Mouse (Mus musculus) hindbrain, embryonic 16.5 days (tissue): ENCODE measurements around the gene Nat8l. TPM values are rescaled to one million over a fixed set of nuclear protein-coding genes. Genes with fewer than 3 reads are reported as not detected.
A peak's percentile ranks its signal among the peaks of the same experiment; 100 is the strongest.
"Not testable (repeated sequence)": the region's sequence is repeated elsewhere in the genome, so short reads cannot be mapped to it uniquely, and the experiment has no call there.

ENCODE experiments used
- ATAC-seq: fragments of 200-750 bp; cut with Nextera tagmentation; 2 replicates; pipeline ENCODE4 v1.8.0; 2017; ENCODE audit warnings: moderate TSS enrichment, moderate library complexity
- H3K27ac ChIP-seq: fragments of 300-500 bp; sonication (generic); 2 replicates; pipeline ENCODE4 v1.5.1; 2014; ENCODE audit warnings: low read depth, mild to moderate bottlenecking, control low read depth, low read length, moderate library complexity
- H3K27me3 ChIP-seq: fragments of 300-500 bp; sonication (generic); replicated peaks from 2 replicates; pipeline ENCODE4 v1.6.1; 2014; ENCODE audit warnings: low read length; ENCODE audit not compliant: control insufficient read depth, insufficient read depth
- H3K36me3 ChIP-seq: fragments of 300-500 bp; sonication (generic); 2 replicates; pipeline ENCODE4 v1.6.1; 2014; ENCODE audit warnings: mild to moderate bottlenecking, low read length, moderate library complexity, mixed read lengths; ENCODE audit not compliant: control insufficient read depth, insufficient read depth
- H3K4me1 ChIP-seq: fragments of 300-500 bp; sonication (generic); 2 replicates; pipeline ENCODE4 v1.6.1; 2014; ENCODE audit warnings: low read depth, low read length; ENCODE audit not compliant: control insufficient read depth, insufficient read depth
- H3K4me2 ChIP-seq: fragments of 300-500 bp; sonication (generic); 2 replicates; pipeline ENCODE4 v1.6.1; 2014; ENCODE audit warnings: mild to moderate bottlenecking, low read length, control low read depth, moderate library complexity
- H3K4me3 ChIP-seq: fragments of 300-500 bp; sonication (generic); 2 replicates; pipeline ENCODE4 v1.5.1; 2014; ENCODE audit warnings: mild to moderate bottlenecking, low read length, control low read depth, moderate library complexity
- H3K9ac ChIP-seq: fragments of 300-500 bp; sonication (generic); 2 replicates; pipeline ENCODE4 v1.6.1; 2014; ENCODE audit warnings: low read depth, mild to moderate bottlenecking, control low read depth, low read length, moderate library complexity
- H3K9me3 ChIP-seq: fragments of 300-500 bp; sonication (generic); 2 replicates; pipeline ENCODE4 v1.6.1; 2014; ENCODE audit warnings: mild to moderate bottlenecking, low read length, moderate library complexity; ENCODE audit not compliant: control insufficient read depth
- WGBS: fragments of 180-500 bp; shearing (Covaris S2); extraction: QIAGEN DNeasy Blood & Tissue Kit; methylation state at CpG from one replicate; pipeline ENCODE4 v1.1.7; 2014; 5-methylcytosine and 5-hydroxymethylcytosine counted together
- polyA plus RNA-seq: library from polyadenylated mRNA; unstranded; fragments of >200 nt; fragmentation: Nextera tagmentation; extraction: Ambion mirVana; gene quantifications from 2 replicates; pipeline ENCODE4 v1.2.1, GENCODE M21; 2015

Nat8l gene
- 5.1 and 5.5 TPM in 2 replicates for polyA plus RNA-seq

- peak within 1 kb of the TSS; percentile 93 for H3K27ac ChIP-seq
- ATAC-seq: peak; percentile 93
- peaks cover 5% of the 10 kb centered on the region for H3K36me3 ChIP-seq
- peak within 1 kb of the TSS; percentile 89 for H3K9ac ChIP-seq
- peak within 1 kb of the TSS; percentile 93 for H3K4me2 ChIP-seq
- peak within 1 kb of the TSS; percentile 70 for H3K4me3 ChIP-seq
- peaks cover 32% of the 10 kb centered on the region for H3K4me1 ChIP-seq
- no peaks in the 10 kb centered on the region for H3K27me3 ChIP-seq
- no peaks in the 10 kb centered on the region for H3K9me3 ChIP-seq
- WGBS: under 1% methylated on average over 81 of the region's 90 CpGs
Observed at GRCm38 (mm10) chr5:33995843-33996693, at the start of gene Nat8l. Gene Nat8l, plus strand, starts transcription at chr5:33995984.

GRCm38 (mm10) chr5:33947035-33947434, 48.7 kb upstream of the Nat8l start:
- not testable (repeated sequence) for H3K4me1 ChIP-seq, H3K27me3 ChIP-seq, ATAC-seq, H3K4me3 ChIP-seq, H3K27ac ChIP-seq, H3K9ac ChIP-seq, H3K36me3 ChIP-seq, H3K4me2 ChIP-seq
- WGBS: 86% methylated on average over 16 of the region's 16 CpGs
- peaks cover 10% of the 10 kb centered on the region for H3K9me3 ChIP-seq

GRCm38 (mm10) chr5:33948314-33948713, 47.5 kb upstream of the Nat8l start:
- H3K9me3 ChIP-seq: peaks cover 8% of the 10 kb centered on the region
- H3K27me3 ChIP-seq: no peaks in the 10 kb centered on the region
- no peaks in the 10 kb centered on the region for H3K4me1 ChIP-seq
- peaks cover 5% of the 10 kb centered on the region for H3K36me3 ChIP-seq
- no peak overlapping the region for H3K4me2 ChIP-seq
- WGBS: 59% methylated on average over 4 of the region's 4 CpGs
- H3K4me3 ChIP-seq: no peak overlapping the region
- ATAC-seq: no peak
- no peak overlapping the region for H3K9ac ChIP-seq
- H3K27ac ChIP-seq: no peak overlapping the region

GRCm38 (mm10) chr5:33953471-33954185, 42.2 kb upstream of the Nat8l start:
- Histone ChIP-seq H3K27ac (peak overlapping the region; percentile 23; the same call in 1 of the 2 replicates), H3K4me3 (peak overlapping the region; percentile 30)
- 86% methylated on average over 17 of the region's 17 CpGs for WGBS

GRCm38 (mm10) chr5:33954354-33954753, 41.4 kb upstream of the Nat8l start:
- H3K4me2 ChIP-seq: peak overlapping the region; percentile 38
- 0 out of 2 replicates have a peak, but pooled peaks cover 3% of the 10 kb centered on the region for H3K9me3 ChIP-seq
- H3K36me3 ChIP-seq: no peaks in the 10 kb centered on the region
- peak; percentile 88 for ATAC-seq
- H3K9ac ChIP-seq: no peak overlapping the region
- H3K4me1 ChIP-seq: no peaks in the 10 kb centered on the region
- H3K27ac ChIP-seq: peak overlapping the region; percentile 23; the same call in 1 of the 2 replicates
- peak overlapping the region; percentile 30 for H3K4me3 ChIP-seq
- 21% methylated on average over 10 of the region's 10 CpGs for WGBS
- no peaks in the 10 kb centered on the region for H3K27me3 ChIP-seq

More at GRCm38 (mm10) chr5:33953471-33954185, 42.2 kb upstream of the Nat8l start:
- Histone ChIP-seq H3K9ac (no peak overlapping the region), H3K9me3 (0 out of 2 replicates have a peak, but pooled peaks cover 3% of the 10 kb centered on the region), H3K36me3 (no peaks in the 10 kb centered on the region), H3K4me2 (peak overlapping the region; percentile 38), H3K4me1 (no peaks in the 10 kb centered on the region), H3K27me3 (no peaks in the 10 kb centered on the region)
- peak; percentile 24 for ATAC-seq

GRCm38 (mm10) chr5:33955868-33956267, 39.9 kb upstream of the Nat8l start:
- Histone ChIP-seq H3K36me3 (no peaks in the 10 kb centered on the region), H3K4me1 (no peaks in the 10 kb centered on the region), H3K27ac (no peak overlapping the region), H3K27me3 (no peaks in the 10 kb centered on the region), H3K9ac (no peak overlapping the region), H3K4me2 (no peak overlapping the region), H3K9me3 (0 out of 2 replicates have a peak, but pooled peaks cover 3% of the 10 kb centered on the region), H3K4me3 (no peak overlapping the region)
- WGBS: 82% methylated on average over 4 of the region's 4 CpGs
- no peak for ATAC-seq

- Histone ChIP-seq H3K27ac (no peak overlapping the region), H3K4me1 (no peaks in the 10 kb centered on the region), H3K27me3 (no peaks in the 10 kb centered on the region), H3K36me3 (no peaks in the 10 kb centered on the region), H3K4me2 (no peak overlapping the region), H3K9ac (no peak overlapping the region), H3K4me3 (no peak overlapping the region), H3K9me3 (no peaks in the 10 kb centered on the region)
- WGBS: 75% methylated on average over 4 of the region's 4 CpGs
- no peak for ATAC-seq
Observed at GRCm38 (mm10) chr5:33959382-33959781, 36.4 kb upstream of the Nat8l start.

- H3K4me1 ChIP-seq: no peaks in the 10 kb centered on the region
- H3K27ac ChIP-seq: no peak overlapping the region
- no peak overlapping the region for H3K9ac ChIP-seq
- no peaks in the 10 kb centered on the region for H3K27me3 ChIP-seq
- H3K36me3 ChIP-seq: no peaks in the 10 kb centered on the region; the same call in 1 of the 2 replicates
- H3K4me2 ChIP-seq: no peak overlapping the region
- no peaks in the 10 kb centered on the region for H3K9me3 ChIP-seq
- no peak for ATAC-seq
- 47% methylated on average over 2 of the region's 2 CpGs for WGBS
- no peak overlapping the region for H3K4me3 ChIP-seq
Observed at GRCm38 (mm10) chr5:33974736-33975135, 21.0 kb upstream of the Nat8l start.

- H3K9ac ChIP-seq: no peak overlapping the region
Observed at GRCm38 (mm10) chr5:33976267-33976666, 19.5 kb upstream of the Nat8l start.

More at GRCm38 (mm10) chr5:33976267-33976666, 19.5 kb upstream of the Nat8l start:
- Histone ChIP-seq H3K9me3 (no peaks in the 10 kb centered on the region), H3K27ac (no peak overlapping the region), H3K27me3 (no peaks in the 10 kb centered on the region), H3K4me2 (no peak overlapping the region), H3K4me1 (no peaks in the 10 kb centered on the region), H3K4me3 (no peak overlapping the region), H3K36me3 (no peaks in the 10 kb centered on the region; the same call in 1 of the 2 replicates)
- WGBS: 49% methylated on average over 3 of the region's 3 CpGs
- no peak for ATAC-seq
